Mouse (Mus musculus) intestine, embryonic 14.5 days (tissue): ENCODE measurements around the gene Gigyf1. TPM values are rescaled to one million over a fixed set of nuclear protein-coding genes. Genes with fewer than 3 reads are reported as not detected.

Experiments used
- ATAC-seq: fragments of 200-750 bp; cut with Nextera tagmentation; replicated peaks from 2 replicates; pipeline ENCODE4 v1.8.0; 2017; ENCODE audit warnings: low read depth, moderate number of reproducible peaks, moderate TSS enrichment, moderate library complexity; ENCODE audit not compliant: low FRiP score, low TSS enrichment
- DNase-seq: peaks from one replicate; pipeline ENCODE4 v3.0.0-alpha.2; 2018; ENCODE audit warnings: low spot score
- H3K27ac ChIP-seq: fragments of 300-500 bp; sonication (generic); 2 replicates; pipeline ENCODE4 v1.5.1; 2014; ENCODE audit warnings: low read depth, mild to moderate bottlenecking, control low read depth
- H3K27me3 ChIP-seq: fragments of 300-500 bp; sonication (generic); replicated peaks from 2 replicates; pipeline ENCODE4 v1.6.1; 2014; ENCODE audit warnings: low read length, control low read depth; ENCODE audit not compliant: control insufficient read depth, insufficient read depth
- H3K36me3 ChIP-seq: fragments of 300-500 bp; sonication (generic); 2 replicates; pipeline ENCODE4 v1.6.1; 2014; ENCODE audit warnings: low read length, control low read depth; ENCODE audit not compliant: control insufficient read depth, insufficient read depth
- H3K4me1 ChIP-seq: fragments of 300-500 bp; sonication (generic); replicated peaks from 2 replicates; pipeline ENCODE4 v1.6.1; 2014; ENCODE audit warnings: low read length, control low read depth, mixed read lengths; ENCODE audit not compliant: control insufficient read depth, insufficient read depth
- H3K4me2 ChIP-seq: fragments of 300-500 bp; sonication (generic); 2 replicates; pipeline ENCODE4 v1.6.1; 2014; ENCODE audit warnings: low read length
- H3K4me3 ChIP-seq: fragments of 300-500 bp; sonication (generic); 2 replicates; pipeline ENCODE4 v1.5.1; 2014; ENCODE audit warnings: low read depth, low read length, control low read depth, mixed read lengths
- H3K9ac ChIP-seq: fragments of 300-500 bp; sonication (generic); 2 replicates; pipeline ENCODE4 v1.6.1; 2014; ENCODE audit warnings: mild to moderate bottlenecking, low read length
- H3K9me3 ChIP-seq: fragments of 300-500 bp; sonication (generic); 2 replicates; pipeline ENCODE4 v1.6.1; 2016; ENCODE audit warnings: low read length, control low read depth; ENCODE audit not compliant: control insufficient read depth
- WGBS: fragments of 180-500 bp; shearing (Covaris S2); extraction: QIAGEN DNeasy Blood & Tissue Kit; methylation state at CpG from one replicate; pipeline ENCODE4 v1.1.7; 2014; 5-methylcytosine and 5-hydroxymethylcytosine counted together
- polyA plus RNA-seq: library from polyadenylated mRNA; unstranded; fragments of >200 nt; fragmentation: Nextera tagmentation; extraction: Ambion mirVana; gene quantifications from 2 replicates; pipeline ENCODE4 v1.2.1, GENCODE M21; 2014

Gigyf1 gene
- polyA plus RNA-seq, 1 experiment from 2014 or later = 12.1 TPM

DNA sequence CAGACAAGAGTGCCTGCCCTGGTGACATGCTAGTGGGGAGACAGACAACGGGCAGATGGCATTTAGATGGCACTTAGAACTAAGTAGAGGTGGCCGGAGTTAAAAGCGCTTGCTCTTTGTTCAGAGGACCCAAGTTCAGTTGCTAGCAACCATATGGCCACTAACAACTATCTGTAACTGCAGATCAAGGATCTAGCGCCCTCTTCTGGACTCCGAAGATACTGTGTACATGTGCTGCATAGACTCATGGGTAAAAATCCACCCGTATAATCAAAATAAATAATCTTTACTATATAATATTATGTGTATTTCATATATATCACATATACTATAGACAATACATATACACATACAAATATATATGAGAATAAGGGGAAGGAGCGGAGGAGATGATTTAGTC lies 30.7 kb upstream of the Gigyf1 start:
- DNase-seq = no peak
- WGBS = 83% methylated on average over 7 of the region's 7 CpGs
- no peak overlapping the region for H3K9ac ChIP-seq
- H3K4me2 ChIP-seq = no peak overlapping the region
- no peak overlapping the region for H3K27ac ChIP-seq
- H3K4me1 ChIP-seq = no peaks in the 10 kb centered on the region; the same call in 1 of the 2 replicates
- H3K36me3 ChIP-seq = no peaks in the 10 kb centered on the region
- no peak for ATAC-seq
- H3K9me3 ChIP-seq = no peaks in the 10 kb centered on the region
- H3K4me3 ChIP-seq = no peak overlapping the region
- H3K27me3 ChIP-seq = peaks cover 16% of the 10 kb centered on the region; the same call in 1 of the 2 replicates

DNA sequence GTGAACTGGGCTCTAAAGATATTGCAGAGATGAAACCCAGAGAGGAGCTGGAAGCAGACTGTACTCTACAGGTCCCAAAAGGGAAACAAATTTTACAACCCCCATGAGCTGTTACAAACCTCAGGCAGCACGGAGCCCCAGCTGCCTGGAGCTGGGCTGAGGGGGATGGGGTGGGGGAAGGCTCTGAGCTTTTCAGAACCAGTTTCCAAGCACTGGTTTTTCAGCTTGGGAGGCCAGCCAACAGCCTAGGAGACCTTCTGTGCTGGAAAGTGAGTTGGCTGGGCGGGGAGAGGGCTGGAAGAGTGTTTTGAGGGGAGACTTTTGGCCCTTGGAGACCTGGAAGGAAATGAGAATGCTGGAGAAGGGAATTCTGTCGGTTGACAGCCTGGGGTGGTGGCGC lies 26.8 kb upstream of the Gigyf1 start:
- no peaks in the 10 kb centered on the region for H3K27me3 ChIP-seq
- no peaks in the 10 kb centered on the region for H3K36me3 ChIP-seq
- H3K4me3 ChIP-seq = no peak overlapping the region
- ATAC-seq (no peak), DNase-seq (no peak)
- H3K27ac ChIP-seq = no peak overlapping the region
- no peaks in the 10 kb centered on the region for H3K4me1 ChIP-seq
- no peak overlapping the region for H3K4me2 ChIP-seq
- H3K9me3 ChIP-seq = no peaks in the 10 kb centered on the region
- no peak overlapping the region for H3K9ac ChIP-seq
- WGBS = 49% methylated on average over 4 of the region's 4 CpGs

DNA sequence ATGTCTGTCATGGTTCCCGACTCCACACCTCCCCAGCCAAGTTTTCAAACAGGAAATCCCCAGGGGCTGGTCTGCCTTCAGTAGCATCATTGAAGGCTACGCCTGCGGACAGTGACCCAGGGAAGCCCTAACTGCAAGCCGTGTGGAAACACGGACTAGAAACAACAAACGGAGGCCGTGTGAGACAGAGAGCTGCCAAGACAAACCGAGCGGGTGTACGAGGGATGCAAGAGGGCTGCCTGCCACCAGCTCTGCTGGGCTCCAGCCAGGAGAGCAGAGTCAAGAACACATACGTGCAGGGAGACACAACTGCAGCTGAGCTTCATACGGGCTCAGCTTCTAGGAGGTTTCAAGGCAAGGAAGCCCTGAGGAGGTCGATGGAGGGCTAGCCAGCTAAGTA lies 24.5 kb upstream of the Gigyf1 start:
- no peak overlapping the region for H3K27ac ChIP-seq

DNA sequence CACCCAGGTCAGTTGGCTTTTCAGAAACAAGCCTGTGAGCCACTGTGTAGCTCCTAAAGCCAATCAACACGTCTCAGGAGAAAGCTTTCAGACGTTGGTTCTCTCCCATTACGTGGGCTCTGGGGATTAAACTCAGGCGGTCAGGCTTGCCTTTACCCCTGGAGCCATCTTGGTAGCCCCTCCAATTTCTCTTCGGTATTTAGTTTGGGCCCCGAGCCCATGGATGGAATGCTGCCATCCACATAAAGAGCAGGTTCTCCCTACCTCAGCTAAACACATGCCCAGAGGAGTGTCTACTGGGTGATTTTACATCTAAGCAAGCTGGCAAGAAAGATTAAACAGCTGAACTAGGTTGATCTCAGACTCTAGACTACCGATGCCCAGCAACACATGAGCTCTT lies 18.2 kb upstream of the Gigyf1 start:
- Histone ChIP-seq H3K4me2 (no peak overlapping the region), H3K9me3 (no peaks in the 10 kb centered on the region), H3K4me3 (no peak overlapping the region), H3K27ac (no peak overlapping the region), H3K27me3 (no peaks in the 10 kb centered on the region), H3K4me1 (peaks cover 10% of the 10 kb centered on the region), H3K36me3 (0 out of 2 replicates have a peak, but pooled peaks cover 5% of the 10 kb centered on the region), H3K9ac (no peak overlapping the region)
- DNase-seq = no peak
- WGBS = 91% methylated on average over 7 of the region's 7 CpGs
- ATAC-seq = no peak

More for the DNA sequence above, 24.5 kb upstream of the Gigyf1 start:
- Histone ChIP-seq H3K9me3 (no peaks in the 10 kb centered on the region), H3K4me1 (no peaks in the 10 kb centered on the region), H3K4me2 (no peak overlapping the region), H3K4me3 (no peak overlapping the region), H3K9ac (no peak overlapping the region), H3K36me3 (no peaks in the 10 kb centered on the region), H3K27me3 (no peaks in the 10 kb centered on the region)
- 72% methylated on average over 13 of the region's 13 CpGs for WGBS
- DNase-seq (no peak), ATAC-seq (no peak)

DNA sequence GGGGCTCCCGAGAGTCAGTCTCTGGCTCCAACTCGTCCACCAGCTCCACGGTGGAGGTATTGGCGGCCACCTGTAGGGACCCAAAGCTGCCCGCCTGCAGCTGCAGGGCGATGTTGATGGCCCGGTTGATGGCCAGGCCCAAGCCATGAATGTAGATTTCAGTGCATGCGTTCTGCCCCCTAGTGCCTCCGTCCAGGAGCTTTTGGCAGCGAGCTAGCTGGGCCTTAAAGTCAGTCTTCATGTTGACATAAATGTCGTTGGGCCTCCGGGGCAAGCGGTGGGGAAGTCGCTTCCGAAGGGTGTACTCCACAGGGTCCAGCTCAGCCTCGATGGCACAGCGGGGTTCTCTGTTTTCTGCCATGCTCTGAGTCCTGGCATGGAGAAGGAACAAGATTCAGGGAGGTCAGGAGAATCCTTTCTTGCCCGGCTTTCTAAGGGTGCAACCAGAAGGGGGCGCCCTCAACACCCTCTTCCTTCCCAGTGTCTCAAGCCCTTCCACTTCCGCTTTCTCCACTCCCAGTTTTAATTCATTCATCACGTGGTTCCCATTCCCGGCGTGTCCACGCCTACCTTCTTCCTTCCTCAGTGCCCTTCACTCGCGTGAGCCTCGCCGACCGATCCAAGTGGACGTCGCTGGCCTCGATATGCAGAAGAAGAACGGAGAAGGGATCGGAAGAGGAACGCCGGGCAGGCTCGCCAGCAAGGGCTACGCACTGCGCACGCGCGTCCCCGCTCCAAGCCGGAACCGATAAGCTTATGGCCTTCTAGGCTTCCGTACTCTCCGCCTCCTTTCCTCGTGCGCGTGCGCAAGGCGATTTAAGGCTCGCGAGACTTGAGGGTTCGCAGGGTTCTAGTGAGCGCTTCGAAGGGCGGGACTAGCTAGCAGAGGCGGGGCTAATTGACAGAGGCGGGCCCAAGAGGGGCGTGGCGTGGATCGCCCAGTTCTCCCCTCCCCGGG lies 16.4 kb upstream of the Gigyf1 start, which contains the start of gene Pop7:
TSS of gene Pop7 (minus strand) at position 810 of the 958 bp plus-strand sequence.
- Histone ChIP-seq H3K4me1 (peaks cover 10% of the 10 kb centered on the region), H3K9ac (peak within 1 kb of the TSS; percentile 72), H3K27ac (peak within 1 kb of the TSS; percentile 97), H3K4me3 (peak within 1 kb of the TSS; percentile 62), H3K4me2 (peak within 1 kb of the TSS; percentile 84), H3K36me3 (0 out of 2 replicates have a peak, but pooled peaks cover 5% of the 10 kb centered on the region), H3K9me3 (no peaks in the 10 kb centered on the region), H3K27me3 (no peaks in the 10 kb centered on the region)
- DNase-seq = peak; percentile 100
- ATAC-seq = peak; percentile 95
- 3% methylated on average over 63 of the region's 64 CpGs for WGBS

DNA sequence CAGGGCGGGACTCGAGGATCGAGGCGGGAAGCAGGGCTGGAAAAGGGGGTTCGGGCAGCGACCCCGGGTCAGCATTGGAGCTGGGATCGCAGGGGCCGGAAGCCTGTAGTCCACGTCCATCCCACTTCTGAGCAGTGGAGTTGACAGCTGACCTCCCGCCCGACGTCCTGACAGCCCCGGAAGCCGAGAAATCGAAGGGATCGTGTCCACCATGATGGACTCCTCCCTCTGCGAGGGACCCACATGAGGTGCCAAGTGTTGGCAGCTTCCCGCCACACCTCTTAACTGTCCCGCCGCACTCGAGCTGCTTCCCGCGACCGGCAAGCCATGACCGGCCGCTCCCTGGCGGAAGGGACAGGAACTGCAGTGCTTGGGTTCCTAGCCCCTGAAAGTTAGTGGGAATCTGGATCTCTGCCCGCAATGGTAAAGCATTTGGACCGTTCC lies 15.7 kb upstream of the Gigyf1 start:
- 0% methylated on average over 30 of the region's 30 CpGs for WGBS

DNA sequence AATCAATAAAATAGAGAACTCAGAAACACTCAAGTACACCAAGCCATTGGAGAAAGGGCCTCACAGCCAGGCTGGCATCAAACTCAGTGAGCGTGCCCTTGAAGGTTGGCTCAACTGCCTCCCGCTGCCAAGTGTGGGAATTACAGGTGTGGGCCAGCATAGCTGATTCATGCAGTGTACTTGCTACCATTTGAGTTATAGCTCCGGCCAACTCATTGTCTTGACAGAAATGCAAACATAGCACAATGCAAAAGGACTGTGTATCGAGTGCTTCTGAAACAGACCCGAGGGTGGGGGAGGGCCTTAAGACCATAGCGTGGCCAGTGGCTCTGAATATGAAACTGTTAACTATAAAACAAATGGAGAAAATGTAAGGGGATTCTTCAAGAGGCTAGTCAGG lies 14.3 kb upstream of the Gigyf1 start:
- DNase-seq (no peak), ATAC-seq (no peak)

More for the DNA sequence above, 15.7 kb upstream of the Gigyf1 start:
- peaks cover 10% of the 10 kb centered on the region for H3K4me1 ChIP-seq
- peak overlapping the region; percentile 62 for H3K4me3 ChIP-seq
- H3K9me3 ChIP-seq = no peaks in the 10 kb centered on the region
- 0 out of 2 replicates have a peak, but pooled peaks cover 5% of the 10 kb centered on the region for H3K36me3 ChIP-seq
- peak overlapping the region; percentile 54 for H3K4me2 ChIP-seq
- no peaks in the 10 kb centered on the region for H3K27me3 ChIP-seq
- H3K9ac ChIP-seq = peak overlapping the region; percentile 55
- peak overlapping the region; percentile 97 for H3K27ac ChIP-seq
- ATAC-seq (peak; percentile 87), DNase-seq (no peak)

DNA sequence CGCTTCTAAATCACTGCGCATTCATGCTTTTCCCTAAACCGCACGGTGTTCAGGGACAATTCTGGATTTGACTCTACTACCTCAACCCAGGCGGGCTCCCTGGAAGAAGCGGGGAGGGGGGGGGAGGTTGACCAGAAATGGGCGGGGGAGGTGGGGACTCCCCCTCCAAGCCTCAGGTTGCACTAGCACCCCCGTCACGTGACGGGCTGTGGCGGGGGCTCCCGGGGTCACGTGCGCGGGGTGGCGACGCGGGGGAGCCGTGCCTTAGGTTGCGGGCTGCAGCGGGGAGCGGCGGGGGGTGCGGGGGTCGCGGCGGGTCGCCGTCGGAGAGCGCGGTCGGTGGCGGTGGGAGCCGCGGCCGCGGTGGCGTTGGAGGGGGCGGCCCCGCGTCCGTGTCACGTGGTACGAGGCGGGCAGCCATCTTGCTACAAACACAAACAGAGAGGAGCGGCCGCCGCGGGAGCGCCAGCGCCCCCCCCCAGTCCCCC lies 8.3 kb upstream of the Gigyf1 start:
- H3K9ac ChIP-seq = peak overlapping the region; percentile 97
- peaks cover 20% of the 10 kb centered on the region for H3K4me1 ChIP-seq
- peak; percentile 90 for DNase-seq
- H3K4me2 ChIP-seq = peak overlapping the region; percentile 72
- H3K27ac ChIP-seq = peak overlapping the region; percentile 83
- 2% methylated on average over 51 of the region's 52 CpGs for WGBS
- H3K27me3 ChIP-seq = no peaks in the 10 kb centered on the region
- peak overlapping the region; percentile 96 for H3K4me3 ChIP-seq
- ATAC-seq = peak; percentile 83
- H3K36me3 ChIP-seq = no peaks in the 10 kb centered on the region
- no peaks in the 10 kb centered on the region for H3K9me3 ChIP-seq

More for the DNA sequence above, 14.3 kb upstream of the Gigyf1 start:
- Histone ChIP-seq H3K36me3 (0 out of 2 replicates have a peak, but pooled peaks cover 5% of the 10 kb centered on the region), H3K4me2 (no peak overlapping the region), H3K27me3 (no peaks in the 10 kb centered on the region), H3K4me1 (peaks cover 10% of the 10 kb centered on the region), H3K9ac (no peak overlapping the region), H3K27ac (no peak overlapping the region), H3K4me3 (no peak overlapping the region), H3K9me3 (no peaks in the 10 kb centered on the region)
- WGBS = 81% methylated on average over 6 of the region's 6 CpGs
